Mouse (Mus musculus) ovary, postnatal 14 days (tissue): Measurements from ENCODE around the gene Olfr957.

Experiments
- DNase-seq: peaks from one replicate; pipeline ENCODE4 v3.0.0; 2022; ENCODE audit warnings: low spot score

The Olfr957 gene

DNA sequence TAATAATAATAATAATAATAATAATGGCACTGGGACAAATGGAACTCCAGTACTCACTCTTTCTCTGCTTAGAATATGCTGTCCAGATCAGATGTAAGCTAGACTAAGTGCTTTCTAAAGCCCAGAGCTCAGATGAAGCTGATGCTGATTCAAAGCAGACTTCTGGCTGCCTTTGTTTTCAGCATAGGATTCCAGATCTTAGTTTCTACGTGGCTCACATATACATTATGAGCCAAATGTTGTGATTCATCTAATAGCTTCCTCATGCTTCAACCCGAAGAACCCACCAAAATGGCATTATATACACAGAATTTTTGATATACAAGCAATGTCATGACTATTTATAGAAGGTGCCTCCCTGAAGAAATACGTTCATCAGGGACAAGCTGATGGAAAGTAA is at the start of gene Olfr957:
Olfr957 (minus strand) TSS at position 279 of the 400 bp plus-strand sequence.
- DNase-seq: no peak

DNA sequence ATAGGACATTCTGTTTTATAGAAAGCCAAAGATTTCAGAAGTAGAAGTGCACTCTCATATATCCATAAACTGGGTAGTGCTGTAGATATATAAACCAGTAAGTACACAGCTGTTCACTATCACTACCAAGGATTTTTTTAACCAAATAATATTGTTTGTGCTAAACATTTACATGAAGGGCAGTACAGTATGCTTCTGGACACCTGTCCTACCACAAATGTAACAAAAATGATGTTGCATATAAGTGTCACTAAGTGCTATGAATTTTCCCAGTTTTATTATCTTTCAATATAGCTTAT is 42.7 kb upstream of the Olfr957 start:
- no peak for DNase-seq

DNA sequence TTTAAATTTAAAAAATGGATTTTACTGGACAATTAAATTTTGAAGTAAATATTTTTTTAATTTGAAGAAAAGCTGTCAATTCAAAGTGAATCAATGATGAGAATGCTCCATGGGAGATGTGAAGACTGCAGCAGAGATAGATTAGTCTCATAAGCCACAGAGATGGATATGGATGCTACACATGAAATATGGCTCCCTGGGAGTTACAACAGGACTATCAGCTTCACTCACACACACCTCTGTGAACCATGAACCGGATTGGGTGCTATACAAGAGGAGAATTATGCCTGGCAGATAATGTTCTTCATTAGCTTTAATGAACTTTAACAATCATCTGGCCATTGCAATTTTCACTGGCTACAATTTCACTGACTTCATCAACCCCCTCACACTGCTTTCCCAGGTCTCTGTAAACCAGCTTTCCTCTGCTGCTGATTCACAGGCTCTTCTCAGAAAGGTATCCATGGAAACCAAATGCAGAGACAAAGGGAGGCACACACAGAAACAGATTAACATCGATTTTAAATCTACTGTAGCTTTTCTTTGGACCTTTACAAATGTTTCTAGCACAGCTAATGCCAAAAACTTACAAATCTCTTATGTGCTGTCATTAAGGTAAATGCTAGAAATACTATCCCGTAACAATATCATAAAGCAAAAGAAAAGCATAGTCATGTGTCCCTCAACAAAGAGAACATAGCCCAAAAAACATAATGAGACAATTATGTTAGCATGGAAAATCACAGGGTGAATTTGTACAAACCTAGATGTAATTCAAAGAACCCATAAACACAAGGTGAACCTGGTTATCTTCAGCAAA is 42.1 kb upstream of the Olfr957 start:
- DNase-seq: no peak

DNA sequence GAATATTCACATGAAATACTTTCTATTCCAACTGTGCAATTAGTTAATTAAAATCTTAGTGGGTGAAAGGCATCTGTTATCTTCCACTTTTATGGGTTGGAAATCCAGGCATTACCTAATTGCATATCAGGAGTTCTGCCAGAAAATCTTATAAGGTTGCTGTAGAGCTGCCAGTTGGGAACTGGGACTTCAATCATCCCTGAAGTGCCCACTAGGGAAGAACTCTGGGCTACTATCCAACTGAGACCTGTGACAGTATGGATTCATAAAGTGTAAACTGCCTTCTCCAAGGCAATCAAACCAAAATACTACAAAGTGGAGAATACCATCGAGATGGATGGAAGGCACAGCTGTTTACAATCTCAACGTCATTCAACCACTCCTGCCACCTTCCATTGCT is 38.3 kb upstream of the Olfr957 start, which contains the start of gene Olfr958:
Olfr958 (minus strand) TSS at position 109 of the 400 bp plus-strand sequence.
- no peak for DNase-seq

DNA sequence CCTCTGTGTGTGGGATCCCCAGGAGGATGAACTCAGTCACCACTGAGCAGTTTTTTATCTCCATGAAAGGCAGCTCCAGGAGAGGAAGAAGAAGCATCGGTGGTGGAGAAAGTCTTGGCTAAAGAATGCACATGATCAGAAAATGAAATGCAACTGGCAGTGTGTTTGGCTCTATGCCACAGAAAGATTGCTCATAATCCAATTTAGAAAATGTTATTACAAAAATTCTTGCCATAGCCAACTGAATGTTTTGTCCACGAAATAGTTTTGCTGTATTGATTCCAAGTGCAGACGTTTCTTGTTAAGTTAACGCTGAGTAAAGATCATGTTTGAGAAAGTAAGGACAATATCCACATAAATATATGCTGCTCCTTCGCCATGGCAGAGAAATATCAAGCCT is 35.2 kb upstream of the Olfr957 start:
- no peak for DNase-seq

DNA sequence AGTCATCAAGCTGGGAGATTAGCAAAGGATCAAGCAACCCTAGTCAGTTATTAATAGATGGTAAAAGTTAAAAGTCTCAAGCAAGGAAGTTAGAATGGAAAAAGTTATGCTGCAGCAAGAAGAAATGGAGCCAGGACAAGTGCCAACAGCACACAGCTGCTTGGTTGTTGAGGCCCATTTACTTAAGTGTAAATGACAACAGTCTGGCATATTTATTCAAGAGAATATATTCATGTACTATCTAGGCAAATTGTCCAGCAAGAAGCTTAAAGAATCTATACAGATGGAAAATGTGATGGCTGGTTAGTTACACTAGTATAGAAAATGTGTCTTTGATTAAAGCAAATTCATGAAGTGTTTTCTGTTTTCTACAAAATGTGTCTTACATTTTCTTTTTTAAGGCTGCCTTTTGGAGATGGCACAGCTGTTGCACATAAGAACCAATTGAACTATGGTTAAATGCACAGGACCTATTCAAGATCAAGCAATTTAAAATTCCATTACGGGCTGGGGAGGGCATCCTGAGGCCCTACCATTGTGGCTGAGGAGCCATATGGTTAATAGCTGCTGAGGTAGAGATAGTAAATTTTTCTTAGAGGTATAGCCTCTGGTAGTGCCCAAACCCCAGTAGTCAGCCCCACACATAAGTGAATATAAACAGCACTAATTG is 8.1 kb upstream of the Olfr957 start:
- no peak for DNase-seq

DNA sequence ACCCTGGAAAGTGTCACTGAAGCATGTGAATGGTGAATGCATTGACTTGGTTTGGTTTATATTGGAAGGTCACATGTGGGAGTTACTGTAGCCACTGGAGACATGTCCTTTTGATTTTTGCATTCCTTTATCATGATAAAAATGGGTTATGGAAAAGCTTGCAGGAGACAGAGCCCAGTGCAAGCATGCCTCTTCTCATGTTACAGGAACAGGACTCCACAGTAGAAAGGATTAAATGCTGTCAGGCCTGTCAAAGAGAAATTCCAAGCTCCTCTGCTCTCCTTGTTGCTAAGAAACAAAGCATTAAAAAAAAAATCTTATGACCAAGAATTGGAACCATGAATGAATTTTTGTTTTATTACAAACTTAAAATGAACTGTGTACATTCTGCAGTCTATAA is 3.0 kb upstream of the Olfr957 start:
- DNase-seq: no peak

DNA sequence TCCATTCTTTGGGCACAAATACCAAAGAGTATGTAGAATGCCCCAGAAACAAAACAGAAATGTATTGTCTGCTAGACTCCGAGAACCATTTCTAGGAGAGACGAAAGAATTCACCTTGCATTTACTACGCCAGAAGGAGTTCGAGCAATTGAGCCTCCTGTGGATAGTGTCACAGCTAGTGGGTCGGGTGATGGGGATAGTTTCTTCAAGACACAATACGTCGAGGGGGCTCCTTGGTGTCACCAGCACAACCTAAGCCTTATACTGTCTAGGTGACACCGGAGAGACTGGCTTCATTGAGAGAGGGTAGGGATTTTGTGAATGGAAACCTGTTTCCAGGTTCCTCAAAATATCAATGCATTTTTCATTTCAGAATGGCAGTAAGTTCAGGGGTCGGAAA is 6.2 kb downstream of the Olfr957 start:
- no peak for DNase-seq

DNA sequence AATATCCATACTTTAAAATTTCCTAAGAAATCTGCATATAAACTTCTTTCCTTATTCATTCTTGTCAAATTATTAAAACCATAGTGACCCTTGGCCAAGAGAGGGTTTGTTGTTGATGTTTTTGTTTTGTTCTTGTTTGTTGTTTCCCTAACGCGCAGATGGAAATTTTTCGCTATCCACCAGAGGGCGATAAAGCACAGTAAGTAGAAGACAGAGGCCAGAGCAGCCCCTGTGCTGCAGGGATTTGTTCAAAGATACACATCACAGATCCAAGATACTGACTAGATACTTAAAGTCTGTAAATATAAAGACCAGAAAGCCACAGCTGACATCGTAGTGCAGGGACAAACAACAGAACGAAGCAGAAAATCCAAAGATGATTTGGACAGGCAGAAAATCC is 6.6 kb downstream of the Olfr957 start:
- DNase-seq: peak; percentile 31

DNA sequence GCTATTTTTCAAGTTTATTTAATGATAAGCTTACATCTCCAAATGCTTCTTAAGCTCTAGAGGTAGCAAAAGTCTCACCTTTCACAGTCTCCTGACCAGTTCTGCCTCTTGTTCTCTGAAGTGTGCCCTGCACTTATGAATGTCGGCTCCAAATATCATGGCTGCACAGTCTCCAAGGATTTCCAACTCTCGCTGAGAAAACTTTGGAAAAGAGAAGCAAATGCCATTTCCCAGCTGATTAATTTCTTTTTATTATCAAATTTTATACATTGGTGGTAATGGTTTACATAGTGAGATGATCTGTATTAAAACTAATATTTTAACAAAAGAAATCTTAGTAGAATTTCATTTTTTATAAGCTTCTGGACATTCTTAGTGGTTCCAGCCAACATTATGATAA is 21.7 kb downstream of the Olfr957 start, which contains the start of gene Olfr44:
Olfr44 (minus strand) TSS at position 101 of the 400 bp plus-strand sequence.
- no peak for DNase-seq

DNA sequence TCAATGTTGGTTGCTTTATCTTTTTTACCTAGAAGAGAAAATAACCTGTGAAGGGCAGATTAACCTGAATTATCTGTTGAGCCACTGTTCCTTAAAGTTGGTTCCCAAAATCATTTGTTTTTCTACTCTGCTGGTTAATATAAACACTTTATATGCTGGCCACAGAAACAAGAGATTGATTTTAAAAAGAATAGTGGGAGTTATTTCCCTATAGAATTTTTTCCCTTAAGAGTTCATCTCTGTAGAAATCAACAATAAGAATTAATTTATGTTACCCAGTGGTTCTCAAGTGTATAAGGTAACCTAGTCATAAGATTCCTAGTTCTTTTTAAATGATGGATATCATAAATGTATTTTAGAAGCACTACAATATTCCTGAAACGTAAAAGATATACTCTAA is 43.8 kb downstream of the Olfr957 start, which contains the start of gene Olfr955:
Olfr955 (minus strand) TSS at position 101 of the 400 bp plus-strand sequence.
- no peak for DNase-seq
